Mouse (Mus musculus) bone marrow macrophage, adult 2 months (primary cell): ENCODE results near the gene Krt6a. TPM values are rescaled to one million over a fixed set of nuclear protein-coding genes. Genes with fewer than 3 reads are reported as not detected.
"Not testable (repeated sequence)": the region's sequence is repeated elsewhere in the genome, so short reads cannot be mapped to it uniquely, and the experiment has no call there.

Source experiments
- H3K27ac ChIP-seq: 2 replicates; pipeline ENCODE4 v1.5.1; 2012; ENCODE audit warnings: low read depth, low read length; ENCODE audit not compliant: insufficient read depth
- H3K4me1 ChIP-seq: 2 replicates; pipeline ENCODE4 v1.6.1; 2012; ENCODE audit warnings: low read length; ENCODE audit not compliant: control insufficient read depth, insufficient read depth
- H3K4me3 ChIP-seq: 2 replicates; pipeline ENCODE4 v1.5.1; 2012; ENCODE audit warnings: mild to moderate bottlenecking, low read length, moderate library complexity; ENCODE audit not compliant: insufficient read depth
- CTCF ChIP-seq: IDR thresholded peaks from 2 replicates; pipeline ENCODE4 v1.5.1; 2012; ENCODE audit warnings: low read depth, mild to moderate bottlenecking, low read length, moderate library complexity
- POLR2A ChIP-seq: IDR thresholded peaks from 2 replicates; pipeline ENCODE4 v1.6.1; 2012; ENCODE audit warnings: mild to moderate bottlenecking, low read depth, low read length, borderline replicate concordance
- polyA plus RNA-seq: library from polyadenylated mRNA; stranded (reverse); fragments of >200 nt; gene quantifications from 2 replicates; pipeline ENCODE4 v1.2.4, GENCODE M21; 2012; ENCODE audit not compliant: missing spikeins, insufficient read depth, insufficient read length

Krt6a gene
- polyA plus RNA-seq, 1 experiment: not detected

GRCm38 (mm10) chr15:101704066-101704465 lies 10.0 kb upstream of the Krt6a start:
- Histone ChIP-seq H3K27ac (no peak overlapping the region), H3K4me3 (no peak overlapping the region), H3K4me1 (no peaks in the 10 kb centered on the region)
- no peak for TF ChIP-seq POLR2A

- Histone ChIP-seq H3K4me3 (no peak overlapping the region), H3K4me1 (no peaks in the 10 kb centered on the region), H3K27ac (no peak overlapping the region)
- TF ChIP-seq POLR2A (no peak), CTCF (no peak)
These were observed 8.3 kb upstream of the Krt6a start for GRCm38 (mm10) chr15:101702380-101702779.

GRCm38 (mm10) chr15:101699866-101700265 lies 5.8 kb upstream of the Krt6a start:
- H3K27ac ChIP-seq: no peak overlapping the region
- TF ChIP-seq CTCF (no peak), POLR2A (no peak)
- no peaks in the 10 kb centered on the region for H3K4me1 ChIP-seq
- no peak overlapping the region for H3K4me3 ChIP-seq

GRCm38 (mm10) chr15:101699192-101699591 lies 5.1 kb upstream of the Krt6a start:
- no peak for TF ChIP-seq CTCF
- TF ChIP-seq POLR2A: no peak
- no peak overlapping the region for H3K4me3 ChIP-seq
- H3K4me1 ChIP-seq: no peaks in the 10 kb centered on the region

DNA sequence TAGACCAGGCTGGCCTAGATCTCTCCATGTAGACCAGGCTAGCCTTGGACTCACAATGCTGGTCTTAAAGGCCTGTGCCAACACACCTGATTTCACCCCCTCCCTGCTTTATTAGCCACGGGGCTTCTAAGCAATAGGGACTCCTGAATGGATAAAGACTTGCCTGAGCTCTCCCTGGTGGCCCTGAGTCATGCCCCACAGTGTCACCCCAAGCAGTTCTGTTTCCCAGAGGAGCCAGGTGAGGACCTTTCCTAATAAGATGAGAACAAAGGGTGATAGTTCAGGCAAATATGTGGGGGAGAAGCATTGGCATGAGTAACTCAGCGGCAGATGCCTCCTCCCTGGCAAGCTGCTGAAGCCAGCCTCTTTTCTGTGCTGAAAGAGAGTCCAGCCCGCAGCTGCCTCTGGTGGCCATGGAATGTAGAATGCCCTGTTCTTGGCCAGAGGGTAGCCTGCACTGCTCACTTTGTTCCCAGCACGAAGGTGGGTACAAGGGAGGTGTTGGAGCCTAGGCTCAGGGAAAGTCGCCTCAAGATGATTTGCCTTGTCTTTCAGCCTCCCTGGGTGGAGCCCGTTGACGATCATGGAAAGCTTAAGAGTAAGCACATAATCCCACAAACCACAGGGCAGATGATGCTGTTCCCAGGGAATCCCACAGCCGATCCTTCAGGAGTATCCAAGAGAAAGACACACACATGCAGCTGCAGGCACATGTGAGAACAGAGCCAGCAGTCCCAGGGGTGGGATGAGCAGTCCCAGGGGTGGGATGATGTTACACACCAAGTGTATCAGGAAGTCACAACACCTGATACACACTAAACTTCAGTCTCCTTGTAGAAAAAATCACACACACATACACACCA lies 3.5 kb upstream of the Krt6a start:
- TF ChIP-seq POLR2A (no peak), CTCF (no peak)
- Histone ChIP-seq H3K4me3 (no peak overlapping the region), H3K4me1 (no peaks in the 10 kb centered on the region), H3K27ac (no peak overlapping the region)

More at GRCm38 (mm10) chr15:101699192-101699591, 5.1 kb upstream of the Krt6a start:
- no peak overlapping the region for H3K27ac ChIP-seq

DNA sequence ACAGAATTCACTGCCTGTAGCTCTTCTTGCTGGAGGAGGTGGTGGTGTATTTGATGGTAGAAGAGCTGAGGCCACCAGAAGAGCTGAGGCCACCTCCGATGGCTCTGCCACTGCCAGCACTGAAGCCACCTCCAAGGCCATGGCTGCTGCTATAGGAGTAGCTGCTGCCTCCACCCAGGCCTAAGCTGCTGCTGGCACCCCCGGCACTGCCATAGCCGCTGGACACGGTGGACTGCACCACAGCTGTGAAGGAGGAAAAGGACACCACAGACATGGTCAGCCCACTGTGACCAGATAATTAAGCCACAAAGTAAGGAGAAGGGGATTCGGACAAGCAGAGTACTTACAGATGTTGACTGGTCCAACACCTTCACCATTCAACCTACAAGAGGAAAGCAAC lies 3.6 kb downstream of the Krt6a start:
- not testable (repeated sequence) for H3K4me3 ChIP-seq, H3K27ac ChIP-seq, H3K4me1 ChIP-seq

DNA sequence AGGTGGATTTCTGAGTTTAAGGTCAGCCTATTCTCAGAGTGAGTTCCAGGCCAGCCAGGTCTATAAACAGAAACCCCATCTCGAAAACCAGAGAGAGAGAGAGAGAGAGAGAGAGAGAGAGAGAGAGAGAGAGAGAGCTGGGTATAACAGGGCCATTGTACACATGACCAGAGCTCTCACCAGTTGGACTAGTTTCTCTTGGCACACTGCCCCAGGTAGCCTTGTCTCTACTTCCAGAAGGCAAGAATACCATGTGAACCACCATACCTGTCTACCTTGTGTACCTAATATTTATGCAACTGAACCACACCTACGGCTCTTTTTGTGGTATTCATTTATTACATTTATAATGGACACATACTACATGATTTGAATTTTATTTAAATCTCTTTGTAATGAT lies 5.9 kb downstream of the Krt6a start:
- Histone ChIP-seq H3K4me1 (no peaks in the 10 kb centered on the region), H3K4me3 (no peak overlapping the region), H3K27ac (no peak overlapping the region)
- no peak for TF ChIP-seq POLR2A
- no peak for TF ChIP-seq CTCF

DNA sequence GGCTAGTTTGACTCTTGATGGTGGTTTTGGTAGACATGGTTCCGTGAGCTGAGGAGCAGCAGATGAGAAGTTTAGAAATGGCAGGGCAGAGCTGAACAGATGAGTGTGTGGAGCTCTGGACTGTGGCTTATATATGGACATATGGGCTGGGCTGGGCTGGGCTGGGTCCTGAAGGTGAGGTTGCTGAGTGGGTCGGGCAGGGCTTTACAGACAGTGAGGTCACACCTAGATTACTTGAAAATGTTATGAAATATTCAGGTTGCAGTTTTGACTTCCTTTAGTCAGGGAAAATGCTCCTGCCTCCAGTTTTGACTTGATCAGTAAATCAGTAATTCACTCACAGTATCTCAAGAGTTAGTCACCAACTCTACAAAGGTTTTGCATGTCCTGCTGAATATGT lies 13.9 kb downstream of the Krt6a start, which contains the start of gene Krt6b:
Gene Krt6b, minus strand, starts transcription at position 101 of the 400 bp plus-strand sequence.
- no peak for TF ChIP-seq POLR2A
- no peak for TF ChIP-seq CTCF
- H3K4me3 ChIP-seq: no peak within 1 kb of the TSS
- no peak within 1 kb of the TSS for H3K27ac ChIP-seq
- no peaks in the 10 kb centered on the region for H3K4me1 ChIP-seq

- no peak for TF ChIP-seq POLR2A
- TF ChIP-seq CTCF: no peak
- Histone ChIP-seq H3K4me1 (no peaks in the 10 kb centered on the region), H3K4me3 (no peak overlapping the region), H3K27ac (no peak overlapping the region)
These were observed 18.1 kb downstream of the Krt6a start for GRCm38 (mm10) chr15:101675978-101676377.

DNA sequence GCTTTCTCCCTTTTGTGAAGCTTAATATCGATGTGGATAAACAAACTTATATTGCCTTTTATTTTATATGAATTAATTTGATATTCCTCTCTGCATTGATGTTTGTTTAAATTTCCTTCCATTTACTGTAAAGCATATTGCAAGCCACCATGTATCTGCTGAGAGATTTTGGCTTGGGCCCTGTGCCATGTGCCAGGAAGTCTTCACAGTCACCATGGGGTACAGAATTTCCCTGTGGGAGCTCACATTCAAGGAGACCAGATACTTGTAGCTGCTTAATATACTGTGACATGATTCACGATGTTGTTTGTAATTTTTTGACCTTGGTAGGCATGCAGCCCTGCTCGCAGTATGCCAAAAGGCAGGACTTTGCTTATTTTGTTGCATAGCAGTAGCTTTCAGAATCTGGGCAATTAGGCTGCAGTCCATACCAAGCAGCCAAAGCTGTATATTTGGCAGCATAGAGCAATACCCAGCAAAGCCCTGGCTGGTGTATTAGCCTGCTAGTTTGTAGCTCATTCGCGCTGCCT lies 41.3 kb downstream of the Krt6a start:
- Histone ChIP-seq H3K27ac (no peak overlapping the region), H3K4me1 (no peaks in the 10 kb centered on the region), H3K4me3 (no peak overlapping the region)
- TF ChIP-seq CTCF (no peak), POLR2A (no peak)
